Mouse (Mus musculus): ENCODE measurements around the gene BC030867. TPM values are rescaled to one million over a fixed set of nuclear protein-coding genes. Genes with fewer than 3 reads are reported as not detected.

BC030867 gene
- total RNA-seq, 4 experiments from 2014 or later = 0.62 to 1.2 (median 0.64) TPM

DNA sequence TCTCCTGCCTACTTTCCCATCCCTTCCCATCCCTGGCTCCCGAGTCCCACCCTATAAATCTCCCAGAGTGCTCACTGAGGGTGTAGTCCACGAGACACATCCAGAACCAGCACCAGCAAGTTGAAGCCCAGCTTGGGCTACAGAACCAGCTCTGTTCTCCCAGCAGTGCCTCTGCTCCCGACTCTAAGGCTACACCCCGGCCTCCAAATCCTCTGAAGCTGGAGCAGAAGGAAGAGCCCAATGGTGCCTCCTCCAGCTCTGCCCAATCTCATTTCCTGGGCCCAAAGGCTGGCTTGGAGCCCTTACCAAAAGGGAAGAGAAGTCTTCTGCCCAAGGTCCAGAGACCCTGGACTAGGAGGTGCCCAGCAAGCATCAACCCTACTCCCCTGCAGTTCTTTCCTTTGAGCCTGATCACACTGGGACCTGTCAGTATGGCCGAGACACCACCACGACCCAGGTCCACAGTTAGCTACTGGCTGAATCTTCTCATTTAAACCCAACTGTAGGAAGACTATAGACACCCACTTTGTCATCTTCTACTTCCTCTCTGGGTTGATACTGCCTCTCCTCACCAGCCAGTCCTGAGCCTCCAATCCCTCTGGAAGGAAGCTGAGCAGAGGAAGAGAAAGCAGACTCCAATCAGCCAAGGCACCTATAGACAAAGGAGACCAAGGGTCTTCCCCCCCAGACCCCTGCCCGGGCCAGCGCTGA is 27.3 kb upstream of the BC030867 start:
- no peak for DNase-seq (ENCODE audit: low spot score in 2 of 2)

DNA sequence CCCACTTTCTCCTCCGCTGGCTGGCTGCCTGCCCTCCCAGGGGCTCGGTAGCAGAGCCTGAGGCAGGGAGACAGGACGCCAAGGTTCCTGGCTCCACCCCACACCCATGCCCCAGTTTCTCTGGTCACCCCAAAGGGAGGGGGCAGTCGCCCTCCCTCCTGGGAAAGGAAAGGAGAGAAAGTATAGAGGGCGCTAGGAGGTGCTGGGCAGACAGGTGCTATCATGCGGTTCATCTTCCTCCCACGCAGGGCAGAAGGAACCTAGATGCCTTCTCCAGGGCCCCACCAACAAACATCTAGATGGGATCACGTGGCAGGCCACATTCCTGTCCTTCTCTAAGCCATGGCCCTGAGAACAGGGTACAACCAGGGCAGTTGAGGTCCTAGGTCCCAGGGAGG is 26.7 kb upstream of the BC030867 start:
- no peak for DNase-seq (ENCODE audit: low spot score in 2 of 2)

- DNase-seq (ENCODE audit: low spot score in 2 of 2) = no peak
Measured at GRCm38 (mm10) chr11:102223166-102223565, 25.5 kb upstream of the BC030867 start.

GRCm38 (mm10) chr11:102224686-102225085 is 24.0 kb upstream of the BC030867 start:
- DNase-seq (ENCODE audit: low spot score in 2 of 2) = no peak

DNA sequence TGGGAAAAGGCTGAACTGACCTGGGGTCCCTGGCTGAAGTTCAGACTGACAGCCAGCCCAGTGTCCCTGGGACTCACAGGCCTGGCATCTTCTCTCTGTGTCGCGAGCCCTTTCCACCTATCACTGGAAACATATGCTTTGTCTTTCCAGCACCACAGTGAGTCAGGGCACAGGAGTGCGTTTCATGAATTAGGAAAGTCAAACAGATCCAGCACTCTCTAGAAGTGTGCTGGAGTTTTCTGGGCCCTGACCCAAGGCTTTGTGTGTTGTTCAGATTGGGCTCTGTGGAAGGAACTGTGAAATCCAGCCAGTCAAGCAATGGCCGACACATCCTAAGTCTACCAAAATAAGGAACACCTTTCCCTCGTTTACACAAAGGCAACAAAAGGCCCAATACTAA is 23.5 kb upstream of the BC030867 start:
- no peak for DNase-seq (ENCODE audit: low spot score in 2 of 2)

- no peak for DNase-seq (ENCODE audit: low spot score in 2 of 2)
Measured at GRCm38 (mm10) chr11:102226067-102226978, 22.4 kb upstream of the BC030867 start.

DNA sequence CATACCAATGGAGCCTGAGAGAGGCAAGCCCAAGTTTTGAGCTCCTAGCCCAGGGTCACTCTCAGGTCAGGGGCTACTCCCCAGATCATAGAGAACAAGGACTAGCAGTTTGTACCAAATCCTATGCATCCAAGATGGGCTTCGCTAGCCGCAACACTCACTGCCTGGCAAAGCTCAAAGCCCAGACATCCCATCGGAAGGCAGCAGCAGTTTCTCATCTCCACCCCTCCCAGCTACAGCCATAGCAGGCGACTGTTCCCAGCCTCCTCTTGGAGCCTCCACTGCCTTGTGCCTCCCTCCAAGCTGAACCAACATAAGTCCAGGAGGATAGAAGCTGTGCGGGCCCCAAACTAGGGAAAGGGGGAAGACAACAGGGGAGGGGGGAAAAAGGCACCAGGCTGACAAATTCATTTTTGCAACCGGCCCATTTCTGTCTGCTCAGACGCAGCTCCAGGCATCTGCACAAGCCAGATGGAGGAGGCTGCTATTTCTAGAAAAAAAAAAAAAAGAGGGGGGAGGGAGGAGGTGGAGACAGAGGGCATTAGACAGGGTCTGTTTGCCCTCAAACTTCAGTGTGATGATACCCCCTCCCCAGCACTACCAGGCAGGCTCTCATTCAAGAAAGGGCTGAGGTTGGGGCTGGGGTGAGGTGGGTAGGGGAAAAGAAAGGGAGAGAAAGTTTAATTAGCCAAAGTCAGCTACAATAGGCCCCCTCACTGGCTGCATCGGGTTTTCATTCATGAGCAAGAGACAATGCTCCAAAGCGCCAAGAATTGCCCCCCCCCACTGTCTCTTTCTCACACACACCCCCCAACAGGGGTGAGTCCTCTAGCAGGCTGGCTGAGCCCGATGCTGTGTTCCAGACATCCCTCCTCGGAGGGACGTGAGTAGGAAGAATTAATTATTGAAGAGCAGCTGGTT is 21.2 kb upstream of the BC030867 start:
- DNase-seq (ENCODE audit: low spot score in 2 of 2) = no peak

- no peak for DNase-seq (ENCODE audit: low spot score in 2 of 2)
Measured at GRCm38 (mm10) chr11:102228191-102228545, 20.5 kb upstream of the BC030867 start.

- no peak for DNase-seq (ENCODE audit: low spot score in 2 of 2)
Measured at GRCm38 (mm10) chr11:102228646-102229268, 19.9 kb upstream of the BC030867 start.

DNA sequence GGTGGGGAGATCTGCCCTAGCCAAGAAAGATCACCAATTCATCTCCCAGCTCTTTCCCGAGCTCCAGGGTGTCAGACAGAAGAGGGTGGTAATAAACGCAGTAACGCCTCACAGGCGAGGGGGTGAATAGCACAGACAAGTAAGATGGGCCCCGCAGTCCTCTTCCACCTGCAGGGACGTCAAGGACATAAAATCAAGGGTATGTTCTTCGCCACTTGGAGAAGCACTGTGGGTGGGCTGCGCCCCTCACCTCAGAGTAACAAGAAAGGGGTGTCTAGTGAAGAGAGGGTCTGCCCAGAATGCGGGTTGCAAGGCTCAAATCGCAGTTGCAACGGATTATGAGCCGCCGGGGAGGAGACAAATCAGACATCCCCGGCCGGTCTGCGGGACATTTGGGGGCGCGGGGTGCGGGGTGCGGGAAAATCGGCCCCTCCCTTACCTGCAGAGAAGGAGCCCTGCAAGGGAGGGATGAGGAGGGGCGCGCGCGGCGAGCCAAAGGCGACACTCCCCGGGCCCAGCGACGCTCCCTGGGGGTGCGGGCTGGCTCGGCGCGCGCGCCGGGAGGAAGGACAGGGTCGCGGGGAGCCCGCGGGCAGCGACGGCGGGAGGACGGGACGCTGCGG is 19.2 kb upstream of the BC030867 start:
- no peak for DNase-seq (ENCODE audit: low spot score in 2 of 2)

GRCm38 (mm10) chr11:102230006-102230741 is 18.5 kb upstream of the BC030867 start, which contains the start of gene Hdac5:
Hdac5 (minus strand) TSS chr11:102230166.
- peak; percentile 97 for DNase-seq (ENCODE audit: low spot score in 2 of 2)

GRCm38 (mm10) chr11:102236022-102236421 is 12.7 kb upstream of the BC030867 start:
- DNase-seq (ENCODE audit: low spot score in 2 of 2) = no peak

DNA sequence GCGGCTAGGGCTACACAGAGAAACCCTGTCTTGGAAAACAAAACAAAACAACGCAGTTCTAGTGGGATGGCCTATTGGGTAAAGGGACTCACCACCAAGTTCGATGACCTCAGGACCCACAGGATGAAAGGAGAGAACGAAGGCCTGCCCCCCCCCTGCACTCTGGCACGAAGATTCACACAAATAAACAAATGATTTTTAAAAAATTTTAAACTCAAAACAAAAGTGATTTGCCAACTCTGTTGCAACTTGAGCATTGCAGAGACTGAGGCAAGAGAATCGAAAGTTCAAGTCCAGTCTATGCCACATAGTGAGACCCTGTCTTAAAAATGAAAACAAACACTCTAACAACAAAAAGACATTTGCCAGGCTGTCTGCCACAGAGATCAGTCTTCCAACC is 8.0 kb upstream of the BC030867 start:
- no peak for DNase-seq (ENCODE audit: low spot score in 2 of 2)

GRCm38 (mm10) chr11:102241246-102241645 is 7.4 kb upstream of the BC030867 start:
- DNase-seq (ENCODE audit: low spot score in 2 of 2) = no peak

- DNase-seq (ENCODE audit: low spot score in 2 of 2) = no peak
Measured at GRCm38 (mm10) chr11:102241874-102242273, 6.8 kb upstream of the BC030867 start.

DNA sequence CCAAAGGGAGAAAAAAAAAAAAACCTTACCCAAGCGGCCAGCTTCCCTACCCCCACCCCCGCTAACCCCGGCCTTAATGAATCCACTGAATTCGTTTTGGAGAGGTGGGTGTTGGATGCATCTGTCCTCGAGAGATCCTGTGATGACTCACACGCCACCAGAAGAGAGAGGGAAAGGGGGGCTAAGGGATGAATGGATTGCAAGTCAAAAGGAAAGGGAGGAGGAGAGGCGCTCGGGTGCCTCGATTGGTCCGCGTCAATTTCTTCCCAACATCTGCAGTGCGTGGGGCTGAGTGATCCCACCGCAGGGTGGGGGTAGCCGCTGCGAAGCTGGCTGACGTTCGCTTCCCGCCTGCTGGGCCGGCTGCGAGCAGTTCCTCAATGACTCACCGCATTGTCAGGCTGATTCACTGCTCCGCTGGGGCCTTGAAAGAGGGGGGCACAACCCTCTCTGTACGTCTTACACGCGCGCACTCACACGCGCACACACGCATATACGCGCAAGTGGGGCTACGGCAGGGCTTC is 3.7 kb upstream of the BC030867 start:
- DNase-seq (ENCODE audit: low spot score in 2 of 2) = peak; percentile 75 to 79

GRCm38 (mm10) chr11:102245581-102246272 is 3.0 kb upstream of the BC030867 start:
- no peak for DNase-seq (ENCODE audit: low spot score in 2 of 2)

DNA sequence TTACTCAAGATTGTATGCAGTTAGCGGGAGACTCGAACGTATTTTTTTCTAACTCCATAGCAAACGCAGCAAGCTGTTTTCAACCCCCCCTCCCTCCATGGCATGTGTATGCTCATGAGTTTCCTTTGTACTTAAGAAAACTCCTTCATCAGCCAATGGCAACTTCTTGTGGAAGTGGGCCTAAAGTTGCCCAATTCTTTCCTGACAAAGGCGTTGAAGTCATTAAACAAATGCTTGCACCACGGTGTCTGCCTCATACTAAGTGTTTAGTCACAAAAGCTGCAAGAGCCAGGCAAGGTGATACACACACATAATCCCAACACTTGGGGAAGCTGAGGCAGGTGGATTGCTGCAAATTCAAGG is 2.4 kb upstream of the BC030867 start:
- DNase-seq (ENCODE audit: low spot score in 2 of 2) = no peak

- no peak for DNase-seq (ENCODE audit: low spot score in 2 of 2)
Measured at GRCm38 (mm10) chr11:102246871-102247270, 1.8 kb upstream of the BC030867 start.
